Mouse (Mus musculus) CH12.LX (cell line): ENCODE data around the gene Asb12. TPM values are rescaled to one million over a fixed set of nuclear protein-coding genes. Genes with fewer than 3 reads are reported as not detected.

Source experiments
- polyA plus RNA-seq: library from polyadenylated mRNA; unstranded; fragments of >175 nt; gene quantifications from 2 replicates; pipeline ENCODE4 v1.2.1, GENCODE M21; 2012; ENCODE audit warnings: low read depth; ENCODE audit not compliant: insufficient read length
- total RNA-seq, 2 experiments: library from RNA; depleted of rRNA; stranded (reverse); fragments of 300-350 nt in 1 of 2; fragments of >200 nt in 1 of 2; gene quantifications; 2 replicates each; pipeline ENCODE4 v1.2.3; 2012 to 2014

Asb12 gene
- total and polyA plus RNA-seq, 3 experiments = not detected

Other genes with a start within 250 kb of the Asb12 start
- 1.8 and 2.1 TPM in 2 replicates for gene Amer1, start 113.1 kb downstream of the Asb12 start, total RNA-seq (2012; rRNA removed)
- gene Amer1, start 113.1 kb downstream of the Asb12 start, total RNA-seq (2014; rRNA removed) = 1.2 and 1.7 TPM in 2 replicates
- gene Amer1, start 113.1 kb downstream of the Asb12 start, polyA plus RNA-seq = 2.1 and 2.5 TPM in 2 replicates
- not detected in 2 replicates for gene Pfn5, start 117 bp upstream of the Asb12 start, total RNA-seq (2012; rRNA removed)
- not detected in 2 replicates for gene Pfn5, start 117 bp upstream of the Asb12 start, total RNA-seq (2014; rRNA removed)
- not detected in 2 replicates for gene Pfn5, start 117 bp upstream of the Asb12 start, polyA plus RNA-seq
- gene Zc4h2, start 100.5 kb upstream of the Asb12 start, total RNA-seq (2012; rRNA removed) = 5.6 and 6.1 TPM in 2 replicates
- gene Zc4h2, start 100.5 kb upstream of the Asb12 start, total RNA-seq (2014; rRNA removed) = 16.5 and 19.4 TPM in 2 replicates
- 9.8 and 11.0 TPM in 2 replicates for gene Zc4h2, start 100.5 kb upstream of the Asb12 start, polyA plus RNA-seq
- under 0.01 and 0.04 TPM in 2 replicates for gene Zc3h12b, start 153.7 kb upstream of the Asb12 start, total RNA-seq (2012; rRNA removed)
- not detected in 2 replicates for gene Zc3h12b, start 153.7 kb upstream of the Asb12 start, total RNA-seq (2014; rRNA removed)
- 0.16 and 0.20 TPM in 2 replicates for gene Zc3h12b, start 153.7 kb upstream of the Asb12 start, polyA plus RNA-seq